Mouse (Mus musculus): ENCODE measurements at regions not wholly inside any gene's neighbourhood (a gene's known extent, or its start where the extent isn't known, plus 50 kb on each side); places are given as distances from the start of the nearest gene placed in this dataset.

DNA sequence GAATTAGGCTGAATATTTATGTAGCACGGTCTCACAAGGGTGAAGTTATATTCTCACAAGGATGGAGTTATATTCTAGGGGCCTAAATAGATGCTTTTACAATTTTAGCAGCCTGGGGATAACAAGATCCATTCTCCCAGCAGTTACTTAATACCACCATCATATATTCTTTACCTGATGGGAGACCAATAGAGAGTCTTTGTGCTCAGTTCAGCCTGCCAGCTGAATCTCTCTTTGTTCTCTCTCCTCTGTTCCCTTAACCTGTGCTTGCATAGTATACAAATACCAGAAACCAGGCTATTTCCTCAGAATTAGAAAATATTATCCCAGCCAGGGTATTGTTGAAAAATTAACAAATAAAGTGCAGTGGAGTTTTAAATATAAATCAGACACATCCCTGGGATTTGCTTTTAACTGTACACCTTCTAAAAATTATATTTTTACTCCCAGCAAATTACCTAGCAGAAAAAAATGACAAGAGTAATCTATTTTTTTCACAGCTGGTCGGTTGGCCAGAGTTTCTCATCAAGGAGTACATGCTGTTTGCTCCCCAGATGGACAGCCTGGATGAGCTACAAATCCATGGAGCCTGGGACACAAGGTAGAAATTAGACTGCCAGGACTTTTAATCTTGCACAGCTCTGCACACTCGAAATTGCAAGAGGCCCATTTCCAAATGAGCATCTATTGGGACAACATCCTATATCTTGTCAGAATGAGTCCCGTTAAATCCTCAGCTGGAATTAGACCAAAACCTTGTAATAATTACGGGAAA is 281.0 kb upstream of the 4930452B06Rik start:
- TF ChIP-seq GATA1 (IDR thresholded peaks at IDR 0.05; ENCODE audit: borderline replicate concordance, low read length) (no peak), FLI1 (IDR thresholded peaks at IDR 0.05; ENCODE audit: low read length) (no peak)
